Mouse (Mus musculus): ENCODE results near the gene Hyls1. TPM values are rescaled to one million over a fixed set of nuclear protein-coding genes. Genes with fewer than 3 reads are reported as not detected.

Hyls1 gene
- polyA plus RNA-seq, 1 experiment from 2014 or later = 34.2 TPM

DNA sequence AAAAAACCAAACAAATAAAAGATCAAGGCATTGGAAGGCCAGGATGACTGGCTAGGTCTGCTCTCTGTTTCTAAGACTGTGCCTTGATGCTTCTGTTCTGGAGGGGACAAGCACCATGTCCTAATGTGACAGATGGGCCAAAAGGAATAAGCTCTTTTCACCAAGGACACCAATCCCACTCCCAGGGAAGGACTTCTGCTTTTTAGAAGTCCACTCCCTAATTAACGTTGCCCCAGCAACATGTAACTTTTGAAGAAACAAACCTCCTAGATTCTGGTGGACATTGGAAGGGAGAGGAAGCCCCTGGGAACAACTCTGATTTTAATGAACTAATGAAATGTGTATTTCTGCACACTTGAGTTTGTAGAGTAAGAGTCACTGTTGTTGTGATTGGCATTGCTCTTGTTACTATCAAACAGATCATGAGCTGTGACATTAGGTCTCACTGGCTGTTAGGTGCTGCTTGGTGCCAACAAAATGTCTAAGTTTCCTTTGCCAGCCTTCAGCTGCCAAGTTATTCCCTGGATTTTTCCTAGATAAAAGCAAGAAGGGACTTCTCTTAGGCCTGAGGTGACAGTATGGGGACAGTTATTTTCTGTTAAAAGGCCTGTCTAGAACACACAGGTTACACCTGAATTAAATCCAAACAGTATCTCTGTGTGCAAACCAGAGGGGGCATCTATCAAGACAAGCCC is 47.2 kb downstream of the Hyls1 start:
- Histone ChIP-seq H3K4me3 (ENCODE audit: low read depth, low read length) (no peak overlapping the region), H3K9me3 (ENCODE audit: control insufficient read depth, low read length) (no peaks in the 10 kb centered on the region), H3K27ac (ENCODE audit: low read depth, low read length) (no peak overlapping the region), H3K36me3 (ENCODE audit: control insufficient read depth, insufficient read depth, low read length) (no peaks in the 10 kb centered on the region), H3K27me3 (ENCODE audit: control insufficient read depth, insufficient read depth, low read length) (no peaks in the 10 kb centered on the region), H3K4me2 (ENCODE audit: low read depth, low read length, severe bottlenecking) (no peak overlapping the region), H3K4me1 (replicated peaks; ENCODE audit: control insufficient read depth, insufficient read depth, low read length) (no peaks in the 10 kb centered on the region; the same call in 1 of the 2 replicates), H3K9ac (ENCODE audit: low read length) (no peak overlapping the region)
- no peak; the same call in 1 of the 2 replicates for ATAC-seq (replicated peaks; ENCODE audit: low FRiP score)
- WGBS = 81% methylated on average over 1 of the region's 1 CpGs
- peak; percentile 28 for DNase-seq (ENCODE audit: low spot score)

GRCm38 (mm10) chr9:35522241-35522640 is 48.0 kb downstream of the Hyls1 start:
- no peak overlapping the region for H3K27ac ChIP-seq (ENCODE audit: low read depth, low read length)
- H3K9ac ChIP-seq (ENCODE audit: low read length) = no peak overlapping the region
- DNase-seq (ENCODE audit: low spot score) (no peak), ATAC-seq (replicated peaks; ENCODE audit: low FRiP score) (no peak)
- 77% methylated on average over 2 of the region's 2 CpGs for WGBS
- no peak overlapping the region for H3K4me3 ChIP-seq (ENCODE audit: low read depth, low read length)
- no peaks in the 10 kb centered on the region; the same call in 1 of the 2 replicates for H3K4me1 ChIP-seq (replicated peaks; ENCODE audit: control insufficient read depth, insufficient read depth, low read length)
- H3K27me3 ChIP-seq (ENCODE audit: control insufficient read depth, insufficient read depth, low read length) = no peaks in the 10 kb centered on the region
- H3K4me2 ChIP-seq (ENCODE audit: low read depth, low read length, severe bottlenecking) = no peak overlapping the region
- no peaks in the 10 kb centered on the region for H3K9me3 ChIP-seq (ENCODE audit: control insufficient read depth, low read length)
- no peaks in the 10 kb centered on the region for H3K36me3 ChIP-seq (ENCODE audit: control insufficient read depth, insufficient read depth, low read length)

DNA sequence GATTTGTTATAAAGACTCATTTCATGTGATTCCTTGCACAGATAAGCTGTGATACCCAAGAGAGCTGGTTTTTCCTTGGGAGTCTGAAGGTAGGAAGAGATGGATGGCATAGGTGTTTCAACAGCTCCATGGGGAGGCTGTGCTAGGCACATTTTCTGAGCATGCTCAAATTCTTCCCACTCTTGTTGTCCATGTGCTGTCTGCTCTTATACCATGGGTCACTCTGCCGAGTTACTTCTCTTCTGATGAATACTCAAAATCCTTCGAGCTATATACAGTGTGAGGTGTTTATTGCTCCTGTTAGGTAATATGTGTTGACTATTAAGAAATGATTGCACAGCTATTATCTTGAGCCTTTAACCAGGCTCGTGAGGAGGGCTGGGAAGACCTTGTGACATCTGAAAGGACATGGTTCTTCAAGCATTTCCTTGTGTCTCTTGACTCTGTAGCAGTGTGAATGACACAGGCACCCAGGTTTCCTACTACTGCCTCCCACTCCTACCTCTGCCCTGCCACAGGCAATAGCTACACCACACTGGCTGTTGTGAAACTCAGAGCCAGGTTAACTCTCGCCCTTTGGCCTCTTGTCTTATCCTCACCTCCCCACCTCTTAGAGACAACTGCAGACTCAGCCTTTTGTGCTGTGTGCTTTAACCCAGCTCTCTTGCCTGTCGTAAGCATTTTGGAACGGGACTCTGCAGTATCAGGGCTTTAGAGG is 49.4 kb downstream of the Hyls1 start:
- no peak overlapping the region for H3K27ac ChIP-seq (ENCODE audit: low read depth, low read length)
- 77% methylated on average over 6 of the region's 6 CpGs for WGBS
- H3K27me3 ChIP-seq (ENCODE audit: control insufficient read depth, insufficient read depth, low read length) = no peaks in the 10 kb centered on the region
- no peak overlapping the region for H3K4me3 ChIP-seq (ENCODE audit: low read depth, low read length)
- H3K9me3 ChIP-seq (ENCODE audit: control insufficient read depth, low read length) = no peaks in the 10 kb centered on the region
- peak; percentile 6 for DNase-seq (ENCODE audit: low spot score)
- H3K4me2 ChIP-seq (ENCODE audit: low read depth, low read length, severe bottlenecking) = no peak overlapping the region
- no peaks in the 10 kb centered on the region for H3K36me3 ChIP-seq (ENCODE audit: control insufficient read depth, insufficient read depth, low read length)
- H3K9ac ChIP-seq (ENCODE audit: low read length) = no peak overlapping the region
- H3K4me1 ChIP-seq (replicated peaks; ENCODE audit: control insufficient read depth, insufficient read depth, low read length) = no peaks in the 10 kb centered on the region; the same call in 1 of the 2 replicates
- ATAC-seq (replicated peaks; ENCODE audit: low FRiP score) = no peak

DNA sequence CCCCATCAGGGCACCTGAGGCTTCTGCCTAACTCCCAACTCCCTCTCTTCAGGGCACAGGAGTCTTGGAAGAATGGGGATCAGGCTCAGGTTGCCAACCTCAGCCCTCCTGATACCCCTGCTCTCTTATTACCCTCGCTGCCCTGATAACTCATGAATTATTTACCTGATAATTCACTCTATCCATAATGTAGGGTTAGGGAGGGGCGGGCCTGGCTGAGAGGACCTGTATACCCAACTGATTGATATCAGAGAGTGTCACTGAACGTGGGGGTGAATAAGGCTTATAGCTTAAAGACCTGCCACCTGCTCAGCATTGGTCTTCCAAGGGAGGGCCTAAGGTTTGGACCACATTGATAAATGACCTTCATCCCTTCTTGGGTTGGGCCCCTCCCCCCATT is 52.0 kb downstream of the Hyls1 start, which contains the start of gene Gm1113:
Gene Gm1113, minus strand, starts transcription at position 101 of the 400 bp plus-strand sequence.
- H3K4me2 ChIP-seq (ENCODE audit: low read depth, low read length, severe bottlenecking) = no peak within 1 kb of the TSS
- DNase-seq (ENCODE audit: low spot score) = no peak
- no peak within 1 kb of the TSS for H3K27ac ChIP-seq (ENCODE audit: low read depth, low read length)
- H3K4me3 ChIP-seq (ENCODE audit: low read depth, low read length) = no peak within 1 kb of the TSS
- no peaks in the 10 kb centered on the region for H3K27me3 ChIP-seq (ENCODE audit: control insufficient read depth, insufficient read depth, low read length)
- no peaks in the 10 kb centered on the region for H3K36me3 ChIP-seq (ENCODE audit: control insufficient read depth, insufficient read depth, low read length)
- no peaks in the 10 kb centered on the region for H3K4me1 ChIP-seq (replicated peaks; ENCODE audit: control insufficient read depth, insufficient read depth, low read length)
- WGBS = 70% methylated on average over 3 of the region's 3 CpGs
- no peaks in the 10 kb centered on the region for H3K9me3 ChIP-seq (ENCODE audit: control insufficient read depth, low read length)
- ATAC-seq (replicated peaks; ENCODE audit: low FRiP score) = no peak
- no peak within 1 kb of the TSS for H3K9ac ChIP-seq (ENCODE audit: low read length)

DNA sequence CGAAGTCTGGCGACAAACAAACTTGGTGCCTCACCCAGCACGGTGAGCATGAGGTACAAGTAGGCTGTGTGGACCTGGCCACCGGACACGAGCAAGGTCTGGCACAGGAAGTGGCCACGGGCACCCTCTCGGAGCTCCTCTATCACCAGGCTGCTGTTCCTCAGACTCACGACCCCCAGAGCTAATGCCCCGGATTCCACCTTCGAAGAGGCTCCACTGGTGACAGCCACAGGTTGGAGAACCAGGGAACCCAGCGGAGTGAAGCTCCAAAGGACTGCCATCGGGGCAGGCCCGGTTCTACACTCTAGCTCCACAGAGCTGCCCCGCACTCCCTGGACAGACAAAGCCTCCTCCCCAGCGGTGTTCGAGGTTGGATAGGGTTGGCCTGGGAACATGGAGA is 53.5 kb downstream of the Hyls1 start:
- H3K4me3 ChIP-seq (ENCODE audit: low read depth, low read length) = no peak overlapping the region
- H3K27me3 ChIP-seq (ENCODE audit: control insufficient read depth, insufficient read depth, low read length) = no peaks in the 10 kb centered on the region
- WGBS = 89% methylated on average over 16 of the region's 16 CpGs
- no peak overlapping the region for H3K9ac ChIP-seq (ENCODE audit: low read length)
- no peaks in the 10 kb centered on the region for H3K36me3 ChIP-seq (ENCODE audit: control insufficient read depth, insufficient read depth, low read length)
- no peaks in the 10 kb centered on the region for H3K9me3 ChIP-seq (ENCODE audit: control insufficient read depth, low read length)
- no peak overlapping the region for H3K4me2 ChIP-seq (ENCODE audit: low read depth, low read length, severe bottlenecking)
- peak; percentile 38 for DNase-seq (ENCODE audit: low spot score)
- H3K27ac ChIP-seq (ENCODE audit: low read depth, low read length) = no peak overlapping the region
- H3K4me1 ChIP-seq (replicated peaks; ENCODE audit: control insufficient read depth, insufficient read depth, low read length) = no peaks in the 10 kb centered on the region
- ATAC-seq (replicated peaks; ENCODE audit: low FRiP score) = no peak

DNA sequence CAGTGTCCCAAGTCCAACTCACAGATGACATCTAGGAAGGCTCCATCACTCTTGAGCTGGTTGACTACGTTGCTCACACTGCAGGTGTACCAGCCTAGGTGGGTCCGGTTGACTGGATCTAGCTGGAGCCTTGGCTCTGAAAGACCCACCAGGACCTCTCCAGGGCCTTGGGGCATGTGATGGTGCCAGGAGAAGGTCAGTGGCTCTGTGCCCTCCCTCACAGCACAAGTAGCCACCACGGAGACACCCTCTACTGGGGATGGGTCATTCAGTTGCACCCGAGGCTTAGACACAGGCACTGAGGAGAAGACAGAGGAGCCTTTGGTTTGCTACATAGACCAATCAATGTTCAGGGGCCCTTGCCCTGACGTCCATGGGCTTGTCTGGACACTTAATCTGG is 54.0 kb downstream of the Hyls1 start:
- H3K4me2 ChIP-seq (ENCODE audit: low read depth, low read length, severe bottlenecking) = no peak overlapping the region
- no peak overlapping the region for H3K27ac ChIP-seq (ENCODE audit: low read depth, low read length)
- H3K9me3 ChIP-seq (ENCODE audit: control insufficient read depth, low read length) = no peaks in the 10 kb centered on the region
- ATAC-seq (replicated peaks; ENCODE audit: low FRiP score) (no peak), DNase-seq (ENCODE audit: low spot score) (peak; percentile 41)
- no peak overlapping the region for H3K9ac ChIP-seq (ENCODE audit: low read length)
- H3K4me3 ChIP-seq (ENCODE audit: low read depth, low read length) = no peak overlapping the region
- no peaks in the 10 kb centered on the region for H3K27me3 ChIP-seq (ENCODE audit: control insufficient read depth, insufficient read depth, low read length)
- H3K36me3 ChIP-seq (ENCODE audit: control insufficient read depth, insufficient read depth, low read length) = no peaks in the 10 kb centered on the region
- H3K4me1 ChIP-seq (replicated peaks; ENCODE audit: control insufficient read depth, insufficient read depth, low read length) = no peaks in the 10 kb centered on the region
- 91% methylated on average over 5 of the region's 5 CpGs for WGBS

DNA sequence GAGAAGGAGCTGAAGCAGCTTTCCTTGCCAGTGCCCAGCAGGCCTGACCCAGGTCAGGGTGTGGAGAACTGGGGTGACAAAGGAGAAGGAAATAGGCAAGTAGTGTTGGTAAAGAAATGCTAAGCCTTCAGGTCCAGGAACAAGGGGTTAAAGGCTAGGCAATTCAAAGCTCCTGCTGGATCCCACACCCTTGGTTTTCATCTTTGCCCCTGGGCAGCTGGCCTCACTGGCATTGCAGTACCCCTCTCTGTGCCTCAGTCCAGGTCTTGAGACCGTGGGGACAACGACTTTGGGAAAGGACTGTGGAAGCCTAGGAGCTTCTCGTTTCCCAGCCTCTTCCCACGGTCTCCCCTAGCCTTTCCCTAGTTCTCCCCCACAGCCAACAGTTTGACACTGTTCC is 56.3 kb downstream of the Hyls1 start:
- 84% methylated on average over 4 of the region's 4 CpGs for WGBS
- H3K36me3 ChIP-seq (ENCODE audit: control insufficient read depth, insufficient read depth, low read length) = no peaks in the 10 kb centered on the region

More for the DNA sequence above, 56.3 kb downstream of the Hyls1 start:
- H3K9me3 ChIP-seq (ENCODE audit: control insufficient read depth, low read length) = no peaks in the 10 kb centered on the region
- no peak for DNase-seq (ENCODE audit: low spot score)
- no peaks in the 10 kb centered on the region for H3K27me3 ChIP-seq (ENCODE audit: control insufficient read depth, insufficient read depth, low read length)
- H3K27ac ChIP-seq (ENCODE audit: low read depth, low read length) = no peak overlapping the region
- H3K9ac ChIP-seq (ENCODE audit: low read length) = no peak overlapping the region
- ATAC-seq (replicated peaks; ENCODE audit: low FRiP score) = no peak
- H3K4me3 ChIP-seq (ENCODE audit: low read depth, low read length) = no peak overlapping the region
- no peak overlapping the region for H3K4me2 ChIP-seq (ENCODE audit: low read depth, low read length, severe bottlenecking)
- H3K4me1 ChIP-seq (replicated peaks; ENCODE audit: control insufficient read depth, insufficient read depth, low read length) = no peaks in the 10 kb centered on the region
